Mouse (Mus musculus): ENCODE measurements around the gene Lrrc74a. TPM values are rescaled to one million over a fixed set of nuclear protein-coding genes. Genes with fewer than 3 reads are reported as not detected.
A peak's percentile ranks its signal among the peaks of the same experiment; 100 is the strongest.

Lrrc74a gene
- polyA plus RNA-seq, 1 experiment from 2014 or later: not detected

GRCm38 (mm10) chr12:86771823-86772427, 37.8 kb downstream of the Lrrc74a start:
- H3K9ac ChIP-seq (ENCODE audit: low read length): no peak overlapping the region
- 12% methylated on average over 12 of the region's 12 CpGs for WGBS
- no peaks in the 10 kb centered on the region for H3K4me1 ChIP-seq (ENCODE audit: control insufficient read depth, insufficient read depth, low read length)
- ATAC-seq (ENCODE audit: insufficient read depth, low FRiP score, low TSS enrichment): peak; percentile 53; the same call in 1 of the 2 replicates
- H3K4me3 ChIP-seq (ENCODE audit: low read depth, low read length): no peak overlapping the region
- H3K36me3 ChIP-seq (ENCODE audit: control insufficient read depth, insufficient read depth, low read length): no peaks in the 10 kb centered on the region
- peak; percentile 90 for DNase-seq (ENCODE audit: low spot score)
- no peaks in the 10 kb centered on the region for H3K9me3 ChIP-seq (ENCODE audit: control insufficient read depth, low read length)
- no peaks in the 10 kb centered on the region for H3K27me3 ChIP-seq (ENCODE audit: control insufficient read depth, insufficient read depth, low read length)
- H3K4me2 ChIP-seq (ENCODE audit: low read depth): no peak overlapping the region
- no peak overlapping the region for H3K27ac ChIP-seq (ENCODE audit: low read depth, low read length)

- DNase-seq (ENCODE audit: low spot score) (no peak), ATAC-seq (ENCODE audit: insufficient read depth, low FRiP score, low TSS enrichment) (no peak)
- H3K36me3 ChIP-seq (ENCODE audit: control insufficient read depth, insufficient read depth, low read length): no peaks in the 10 kb centered on the region
- no peak overlapping the region for H3K4me3 ChIP-seq (ENCODE audit: low read depth, low read length)
- no peaks in the 10 kb centered on the region for H3K4me1 ChIP-seq (ENCODE audit: control insufficient read depth, insufficient read depth, low read length)
- no peak overlapping the region for H3K9ac ChIP-seq (ENCODE audit: low read length)
- no peaks in the 10 kb centered on the region for H3K9me3 ChIP-seq (ENCODE audit: control insufficient read depth, low read length)
- 46% methylated on average over 3 of the region's 3 CpGs for WGBS
- no peak overlapping the region for H3K4me2 ChIP-seq (ENCODE audit: low read depth)
- H3K27me3 ChIP-seq (ENCODE audit: control insufficient read depth, insufficient read depth, low read length): no peaks in the 10 kb centered on the region
- H3K27ac ChIP-seq (ENCODE audit: low read depth, low read length): no peak overlapping the region
Observed at GRCm38 (mm10) chr12:86772551-86772950, 38.4 kb downstream of the Lrrc74a start.

DNA sequence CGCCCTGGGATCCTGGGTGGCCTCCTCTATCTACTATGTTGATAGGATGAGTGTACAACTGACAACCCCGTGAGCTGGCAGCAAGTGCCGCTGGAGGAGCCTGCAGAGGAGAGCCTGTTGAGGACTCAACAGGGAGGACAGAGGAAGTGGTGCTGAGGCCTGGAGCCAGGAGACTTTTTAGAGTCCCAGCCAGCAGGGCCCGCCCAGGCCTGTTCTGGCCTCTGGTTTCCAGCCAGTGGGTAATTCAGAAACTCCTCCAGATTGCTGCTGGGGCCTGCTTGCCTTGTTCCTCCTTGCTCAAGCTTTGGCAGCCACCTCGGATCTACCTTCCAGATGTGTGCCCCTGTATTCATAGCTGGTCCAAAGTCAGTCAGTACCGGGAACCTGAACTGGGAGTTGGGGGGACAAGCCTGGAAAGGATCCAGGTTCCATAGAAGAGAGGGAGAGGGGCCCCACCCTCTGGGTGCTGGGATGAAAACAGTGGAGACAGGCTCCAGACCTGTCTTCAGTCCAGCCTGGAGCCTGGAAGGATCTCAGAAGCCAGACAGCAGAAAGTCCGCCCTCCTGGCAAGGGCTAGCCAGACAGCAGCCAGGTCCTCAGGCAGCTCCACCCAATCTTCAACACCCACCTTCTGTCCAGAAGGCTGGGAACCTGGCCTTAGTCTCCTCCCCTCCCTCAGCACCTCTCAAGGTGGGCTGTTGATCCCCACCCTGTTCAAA, 41.6 kb downstream of the Lrrc74a start:
- Histone ChIP-seq H3K36me3 (ENCODE audit: control insufficient read depth, insufficient read depth, low read length) (no peaks in the 10 kb centered on the region), H3K27ac (ENCODE audit: low read depth, low read length) (no peak overlapping the region), H3K27me3 (ENCODE audit: control insufficient read depth, insufficient read depth, low read length) (no peaks in the 10 kb centered on the region), H3K9me3 (ENCODE audit: control insufficient read depth, low read length) (no peaks in the 10 kb centered on the region), H3K4me1 (ENCODE audit: control insufficient read depth, insufficient read depth, low read length) (no peaks in the 10 kb centered on the region), H3K4me2 (ENCODE audit: low read depth) (no peak overlapping the region), H3K9ac (ENCODE audit: low read length) (no peak overlapping the region), H3K4me3 (ENCODE audit: low read depth, low read length) (no peak overlapping the region)
- DNase-seq (ENCODE audit: low spot score) (no peak), ATAC-seq (ENCODE audit: insufficient read depth, low FRiP score, low TSS enrichment) (no peak)
- 76% methylated on average over 7 of the region's 7 CpGs for WGBS

GRCm38 (mm10) chr12:86776341-86776860, 42.2 kb downstream of the Lrrc74a start:
- DNase-seq (ENCODE audit: low spot score): no peak
- H3K9ac ChIP-seq (ENCODE audit: low read length): no peak overlapping the region
- H3K4me1 ChIP-seq (ENCODE audit: control insufficient read depth, insufficient read depth, low read length): no peaks in the 10 kb centered on the region
- H3K9me3 ChIP-seq (ENCODE audit: control insufficient read depth, low read length): no peaks in the 10 kb centered on the region
- no peaks in the 10 kb centered on the region for H3K27me3 ChIP-seq (ENCODE audit: control insufficient read depth, insufficient read depth, low read length)
- no peak for ATAC-seq (ENCODE audit: insufficient read depth, low FRiP score, low TSS enrichment)
- H3K36me3 ChIP-seq (ENCODE audit: control insufficient read depth, insufficient read depth, low read length): no peaks in the 10 kb centered on the region
- H3K27ac ChIP-seq (ENCODE audit: low read depth, low read length): no peak overlapping the region
- no peak overlapping the region for H3K4me2 ChIP-seq (ENCODE audit: low read depth)
- 83% methylated on average over 7 of the region's 7 CpGs for WGBS
- no peak overlapping the region for H3K4me3 ChIP-seq (ENCODE audit: low read depth, low read length)

GRCm38 (mm10) chr12:86778531-86778930, 44.4 kb downstream of the Lrrc74a start:
- Histone ChIP-seq H3K9me3 (ENCODE audit: control insufficient read depth, low read length) (no peaks in the 10 kb centered on the region), H3K27ac (ENCODE audit: low read depth, low read length) (no peak overlapping the region), H3K36me3 (ENCODE audit: control insufficient read depth, insufficient read depth, low read length) (no peaks in the 10 kb centered on the region), H3K4me1 (ENCODE audit: control insufficient read depth, insufficient read depth, low read length) (no peaks in the 10 kb centered on the region), H3K4me2 (ENCODE audit: low read depth) (no peak overlapping the region), H3K9ac (ENCODE audit: low read length) (no peak overlapping the region), H3K4me3 (ENCODE audit: low read depth, low read length) (no peak overlapping the region), H3K27me3 (ENCODE audit: control insufficient read depth, insufficient read depth, low read length) (no peaks in the 10 kb centered on the region)
- ATAC-seq (ENCODE audit: insufficient read depth, low FRiP score, low TSS enrichment) (no peak), DNase-seq (ENCODE audit: low spot score) (no peak)
- 87% methylated on average over 4 of the region's 4 CpGs for WGBS

DNA sequence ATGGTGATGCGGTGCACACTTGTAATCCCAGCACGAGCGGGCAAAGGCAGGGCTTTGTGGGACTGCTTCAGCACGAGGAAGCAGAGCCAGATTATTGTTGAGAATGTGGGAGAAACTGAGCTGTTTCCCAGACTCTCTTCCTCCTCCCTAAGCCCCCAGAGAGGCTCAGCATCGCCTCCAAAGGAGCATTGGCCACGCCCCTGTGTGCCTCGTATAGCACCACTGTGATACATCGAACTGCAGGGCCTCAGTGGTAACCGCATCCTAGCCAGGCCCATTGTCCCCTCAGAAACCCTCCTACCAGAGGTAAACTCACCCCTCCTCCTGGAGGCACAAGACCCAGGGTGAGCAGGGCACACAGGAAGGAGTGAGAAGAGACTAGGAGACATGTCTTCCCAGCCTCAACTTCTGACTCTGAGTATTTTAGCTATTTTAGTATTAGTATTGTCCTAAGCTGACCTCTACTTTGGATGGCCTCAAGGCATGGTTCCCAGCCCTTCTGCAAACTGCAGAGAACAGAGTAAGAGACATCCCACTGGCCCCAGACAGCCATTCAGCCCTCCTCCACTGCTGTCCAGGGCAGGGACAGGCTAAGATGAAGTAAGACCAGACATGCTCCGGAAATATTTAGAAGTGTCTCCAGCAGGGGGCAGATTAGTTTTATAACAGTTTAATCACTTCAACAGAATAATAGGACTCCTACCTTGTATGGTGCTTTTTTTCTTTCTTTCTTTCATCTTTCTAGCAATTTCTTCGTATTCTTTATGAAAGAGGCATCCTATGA, 45.2 kb downstream of the Lrrc74a start:
- ATAC-seq (ENCODE audit: insufficient read depth, low FRiP score, low TSS enrichment): no peak
- Histone ChIP-seq H3K36me3 (ENCODE audit: control insufficient read depth, insufficient read depth, low read length) (no peaks in the 10 kb centered on the region), H3K9ac (ENCODE audit: low read length) (no peak overlapping the region), H3K4me3 (ENCODE audit: low read depth, low read length) (no peak overlapping the region), H3K27ac (ENCODE audit: low read depth, low read length) (no peak overlapping the region), H3K27me3 (ENCODE audit: control insufficient read depth, insufficient read depth, low read length) (no peaks in the 10 kb centered on the region), H3K4me1 (ENCODE audit: control insufficient read depth, insufficient read depth, low read length) (no peaks in the 10 kb centered on the region), H3K9me3 (ENCODE audit: control insufficient read depth, low read length) (no peaks in the 10 kb centered on the region), H3K4me2 (ENCODE audit: low read depth) (no peak overlapping the region)
- WGBS: 54% methylated on average over 11 of the region's 11 CpGs
- DNase-seq (ENCODE audit: low spot score): no peak

DNA sequence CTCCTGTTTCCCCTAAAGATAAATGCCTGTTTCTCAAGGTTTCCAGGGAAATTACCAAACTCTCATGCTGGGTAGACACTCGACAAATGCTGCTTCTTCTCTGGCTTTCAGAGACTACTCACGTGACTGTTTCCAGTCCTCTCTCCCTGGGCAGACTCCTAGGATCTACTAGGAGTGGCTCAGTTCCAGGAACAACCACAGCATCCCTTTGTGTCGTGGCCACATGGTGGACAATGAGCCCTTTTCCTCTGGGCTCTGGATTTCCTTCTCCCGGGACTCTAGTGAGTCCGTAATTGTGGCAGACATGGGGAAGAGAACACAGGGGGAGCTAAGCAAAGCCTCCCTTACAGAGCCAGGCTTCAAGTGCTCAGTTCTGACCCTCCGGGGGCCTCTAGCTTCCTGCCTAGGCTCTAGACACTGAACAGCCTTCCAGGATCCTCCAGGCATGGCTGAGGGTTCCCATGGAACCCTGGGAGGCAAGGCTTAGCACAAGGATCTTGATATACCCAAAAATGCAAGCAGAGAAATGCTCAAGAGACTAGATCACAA, 47.6 kb downstream of the Lrrc74a start:
- H3K27me3 ChIP-seq (ENCODE audit: control insufficient read depth, insufficient read depth, low read length): no peaks in the 10 kb centered on the region
- no peak overlapping the region for H3K9ac ChIP-seq (ENCODE audit: low read length)
- no peaks in the 10 kb centered on the region for H3K9me3 ChIP-seq (ENCODE audit: control insufficient read depth, low read length)
- H3K4me1 ChIP-seq (ENCODE audit: control insufficient read depth, insufficient read depth, low read length): peaks cover 5% of the 10 kb centered on the region
- WGBS: 54% methylated on average over 6 of the region's 6 CpGs
- no peak overlapping the region for H3K27ac ChIP-seq (ENCODE audit: low read depth, low read length)
- no peak for DNase-seq (ENCODE audit: low spot score)
- no peak for ATAC-seq (ENCODE audit: insufficient read depth, low FRiP score, low TSS enrichment)
- no peak overlapping the region for H3K4me2 ChIP-seq (ENCODE audit: low read depth)
- H3K36me3 ChIP-seq (ENCODE audit: control insufficient read depth, insufficient read depth, low read length): no peaks in the 10 kb centered on the region
- H3K4me3 ChIP-seq (ENCODE audit: low read depth, low read length): no peak overlapping the region

DNA sequence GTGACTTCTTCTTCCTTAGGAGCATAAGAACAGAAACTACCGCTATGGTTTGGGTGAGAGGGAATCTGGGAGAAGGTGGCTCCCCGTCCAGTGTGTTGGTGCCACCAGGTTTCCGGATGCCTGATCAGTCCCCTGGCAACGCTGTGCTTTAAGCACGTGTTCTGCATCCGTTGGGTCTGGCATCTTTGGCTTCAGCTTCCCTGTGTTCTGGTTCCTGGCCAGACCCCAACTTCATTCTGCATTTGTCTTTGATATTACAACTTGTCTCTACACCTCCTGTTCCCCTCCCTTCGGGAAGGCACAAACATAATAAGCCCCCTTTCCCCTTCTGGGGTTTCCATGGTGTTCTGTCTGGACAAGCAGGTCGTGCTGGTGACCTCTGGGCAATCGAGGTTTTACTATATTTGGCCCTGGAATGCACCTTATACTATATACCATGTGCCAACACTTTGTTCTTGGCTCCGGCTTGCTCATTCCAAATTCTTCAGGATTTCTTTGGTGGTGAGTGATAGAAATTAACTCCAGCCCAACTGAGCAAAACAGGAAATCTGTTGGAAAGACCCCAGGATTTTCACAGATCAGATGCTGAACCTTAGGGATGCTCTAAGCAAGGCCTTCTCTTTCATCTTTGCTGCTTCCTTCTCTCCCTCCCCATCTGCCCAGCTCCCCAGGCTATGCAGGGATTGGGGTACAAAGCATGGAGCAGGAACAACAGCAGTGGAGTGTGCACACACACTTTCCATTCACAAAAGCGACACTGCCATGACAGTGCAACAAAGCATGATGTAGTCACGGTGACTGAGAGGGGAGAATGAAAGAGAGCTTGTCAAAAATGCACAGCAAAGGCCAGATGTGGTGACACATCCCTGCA, 52.2 kb downstream of the Lrrc74a start:
- Histone ChIP-seq H3K9ac (ENCODE audit: low read length) (no peak overlapping the region; the same call in 1 of the 2 replicates), H3K4me2 (ENCODE audit: low read depth) (no peak overlapping the region), H3K4me3 (ENCODE audit: low read depth, low read length) (no peak overlapping the region), H3K4me1 (ENCODE audit: control insufficient read depth, insufficient read depth, low read length) (peaks cover 8% of the 10 kb centered on the region), H3K9me3 (ENCODE audit: control insufficient read depth, low read length) (no peaks in the 10 kb centered on the region), H3K36me3 (ENCODE audit: control insufficient read depth, insufficient read depth, low read length) (no peaks in the 10 kb centered on the region), H3K27ac (ENCODE audit: low read depth, low read length) (no peak overlapping the region), H3K27me3 (ENCODE audit: control insufficient read depth, insufficient read depth, low read length) (no peaks in the 10 kb centered on the region)
- 54% methylated on average over 12 of the region's 12 CpGs for WGBS
- ATAC-seq (ENCODE audit: insufficient read depth, low FRiP score, low TSS enrichment): peak; percentile 24; the same call in 1 of the 2 replicates
- DNase-seq (ENCODE audit: low spot score): no peak
